Mouse (Mus musculus) heart, postnatal 0 days (tissue): ENCODE measurements around the gene Mettl8. TPM values are rescaled to one million over a fixed set of nuclear protein-coding genes. Genes with fewer than 3 reads are reported as not detected.

ENCODE experiments used
- ATAC-seq: fragments of 200-750 bp; cut with Nextera tagmentation; 2 replicates; pipeline ENCODE4 v1.8.0; 2017; ENCODE audit warnings: low read depth, moderate number of reproducible peaks, moderate library complexity; ENCODE audit not compliant: insufficient read depth
- DNase-seq: peaks from one replicate; pipeline ENCODE4 v3.0.0-alpha.2; 2016; ENCODE audit warnings: low spot score
- H3K27ac ChIP-seq: fragments of 300-500 bp; sonication (generic); 2 replicates; pipeline ENCODE4 v1.5.1; 2014; ENCODE audit warnings: low read depth, mild to moderate bottlenecking
- H3K27me3 ChIP-seq: fragments of 300-500 bp; sonication (generic); 2 replicates; pipeline ENCODE4 v1.6.1; 2014; ENCODE audit warnings: low read length, mixed read lengths; ENCODE audit not compliant: control insufficient read depth, insufficient read depth
- H3K36me3 ChIP-seq: fragments of 300-500 bp; sonication (generic); replicated peaks from 2 replicates; pipeline ENCODE4 v1.6.1; 2014; ENCODE audit warnings: low read length, mixed read lengths; ENCODE audit not compliant: control insufficient read depth, insufficient read depth
- H3K4me1 ChIP-seq: fragments of 300-500 bp; sonication (generic); 2 replicates; pipeline ENCODE4 v1.6.1; 2014; ENCODE audit warnings: antibody characterized with exemption; ENCODE audit not compliant: control insufficient read depth, insufficient read depth
- H3K4me2 ChIP-seq: fragments of 300-500 bp; sonication (generic); 2 replicates; pipeline ENCODE4 v1.6.1; 2014; ENCODE audit warnings: low read depth, mild to moderate bottlenecking, low read length, moderate library complexity
- H3K4me3 ChIP-seq: fragments of 300-500 bp; sonication (generic); 2 replicates; pipeline ENCODE4 v1.5.1; 2014; ENCODE audit warnings: low read depth, low read length
- H3K9ac ChIP-seq: fragments of 300-500 bp; sonication (generic); replicated peaks from 2 replicates; pipeline ENCODE4 v1.6.1; 2014; ENCODE audit warnings: low read depth, low read length, mixed read lengths
- H3K9me3 ChIP-seq: fragments of 300-500 bp; sonication (generic); replicated peaks from 2 replicates; pipeline ENCODE4 v1.6.1; 2016; ENCODE audit warnings: low read length; ENCODE audit not compliant: control insufficient read depth
- CTCF ChIP-seq: IDR thresholded peaks from 2 replicates; pipeline ENCODE4 v1.5.1; 2016; ENCODE audit warnings: antibody characterized with exemption, control low read depth, low read depth
- EP300 ChIP-seq: IDR thresholded peaks from 2 replicates; pipeline ENCODE4 v1.6.1; 2016; ENCODE audit warnings: antibody characterized with exemption, low read depth
- WGBS: fragments of 180-500 bp; shearing (Covaris S2); extraction: QIAGEN DNeasy Blood & Tissue Kit; methylation state at CpG from one replicate; pipeline ENCODE4 v1.1.7; 2014; 5-methylcytosine and 5-hydroxymethylcytosine counted together
- polyA plus RNA-seq: library from polyadenylated mRNA; unstranded; fragments of >200 nt; fragmentation: Nextera tagmentation; extraction: Ambion mirVana; gene quantifications from 2 replicates; pipeline ENCODE4 v1.2.1, GENCODE M21; 2015
- total RNA-seq: library from RNA; depleted of rRNA; stranded (reverse); fragments of >200 nt; gene quantifications from 2 replicates; pipeline ENCODE4 v1.2.3, GENCODE M21; 2014; ENCODE audit warnings: low replicate concordance

The Mettl8 gene
- total and polyA plus RNA-seq, 2 experiments from 2014 or later, result 5.0 to 11.0 TPM

GRCm38 (mm10) chr2:71025576-71026315 lies 29.6 kb downstream of the Mettl8 start:
- no peaks in the 10 kb centered on the region for H3K4me1 ChIP-seq
- no peak overlapping the region for H3K9ac ChIP-seq
- H3K9me3 ChIP-seq, result no peaks in the 10 kb centered on the region
- H3K36me3 ChIP-seq, result no peaks in the 10 kb centered on the region; the same call in 1 of the 2 replicates
- ATAC-seq (no peak), DNase-seq (no peak)
- H3K27ac ChIP-seq, result peak overlapping the region; percentile 28; the same call in 1 of the 2 replicates
- H3K4me3 ChIP-seq, result no peak overlapping the region
- 49% methylated on average over 12 of the region's 12 CpGs for WGBS
- no peak overlapping the region for H3K4me2 ChIP-seq
- TF ChIP-seq CTCF (no peak), EP300 (no peak)
- H3K27me3 ChIP-seq, result no peaks in the 10 kb centered on the region

GRCm38 (mm10) chr2:71023986-71024385 lies 31.4 kb downstream of the Mettl8 start:
- H3K9ac ChIP-seq, result no peak overlapping the region
- H3K27ac ChIP-seq, result no peak overlapping the region
- no peaks in the 10 kb centered on the region; the same call in 1 of the 2 replicates for H3K36me3 ChIP-seq
- no peak for TF ChIP-seq CTCF
- no peak for TF ChIP-seq EP300
- H3K4me2 ChIP-seq, result no peak overlapping the region
- no peaks in the 10 kb centered on the region for H3K9me3 ChIP-seq
- H3K4me1 ChIP-seq, result peaks cover 5% of the 10 kb centered on the region; the same call in 1 of the 2 replicates
- WGBS, result 90% methylated on average over 6 of the region's 6 CpGs
- no peak overlapping the region for H3K4me3 ChIP-seq
- DNase-seq (no peak), ATAC-seq (no peak)
- no peaks in the 10 kb centered on the region for H3K27me3 ChIP-seq

- Histone ChIP-seq H3K9ac (no peak overlapping the region), H3K27ac (no peak overlapping the region), H3K36me3 (no peaks in the 10 kb centered on the region; the same call in 1 of the 2 replicates), H3K9me3 (no peaks in the 10 kb centered on the region), H3K4me3 (no peak overlapping the region), H3K27me3 (no peaks in the 10 kb centered on the region), H3K4me1 (peaks cover 5% of the 10 kb centered on the region; the same call in 1 of the 2 replicates), H3K4me2 (no peak overlapping the region)
- no peak for DNase-seq
- TF ChIP-seq CTCF, result no peak
- no peak for TF ChIP-seq EP300
- ATAC-seq, result no peak
- 93% methylated on average over 6 of the region's 6 CpGs for WGBS
Measured at GRCm38 (mm10) chr2:71022991-71023390, 32.4 kb downstream of the Mettl8 start.

GRCm38 (mm10) chr2:71020674-71021073 lies 34.7 kb downstream of the Mettl8 start:
- Histone ChIP-seq H3K4me2 (no peak overlapping the region), H3K9ac (no peak overlapping the region), H3K4me1 (peaks cover 5% of the 10 kb centered on the region; the same call in 1 of the 2 replicates), H3K27ac (no peak overlapping the region), H3K27me3 (no peaks in the 10 kb centered on the region), H3K36me3 (no peaks in the 10 kb centered on the region; the same call in 1 of the 2 replicates), H3K4me3 (no peak overlapping the region), H3K9me3 (no peaks in the 10 kb centered on the region)
- DNase-seq (no peak), ATAC-seq (no peak)
- WGBS, result 76% methylated on average over 8 of the region's 8 CpGs
- TF ChIP-seq CTCF (no peak), EP300 (no peak)

- peaks cover 5% of the 10 kb centered on the region; the same call in 1 of the 2 replicates for H3K4me1 ChIP-seq
- no peak overlapping the region for H3K4me2 ChIP-seq
- TF ChIP-seq CTCF, result no peak
- no peak for TF ChIP-seq EP300
- H3K9me3 ChIP-seq, result no peaks in the 10 kb centered on the region
- peak overlapping the region; percentile 72 for H3K27ac ChIP-seq
- ATAC-seq, result 0 out of 2 replicates have a peak, but pooled peaks have one; percentile 53
- DNase-seq, result no peak
- H3K36me3 ChIP-seq, result no peaks in the 10 kb centered on the region; the same call in 1 of the 2 replicates
- H3K4me3 ChIP-seq, result no peak overlapping the region
- H3K9ac ChIP-seq, result no peak overlapping the region
- 32% methylated on average over 8 of the region's 8 CpGs for WGBS
- H3K27me3 ChIP-seq, result no peaks in the 10 kb centered on the region
Measured at GRCm38 (mm10) chr2:71019704-71020375, 35.5 kb downstream of the Mettl8 start.
